Mouse (Mus musculus) stomach, embryonic 14.5 days (tissue): ENCODE data around the gene H2-M10.5. TPM values are rescaled to one million over a fixed set of nuclear protein-coding genes. Genes with fewer than 3 reads are reported as not detected.
"Not testable (repeated sequence)": the region's sequence is repeated elsewhere in the genome, so short reads cannot be mapped to it uniquely, and the experiment has no call there.

Experiments used
- ATAC-seq: fragments of 200-750 bp; cut with Nextera tagmentation; 2 replicates; pipeline ENCODE4 v1.8.0; 2017; ENCODE audit warnings: low read depth, moderate TSS enrichment; ENCODE audit not compliant: insufficient number of reproducible peaks, insufficient read depth, low FRiP score
- H3K27ac ChIP-seq: fragments of 300-500 bp; sonication (generic); 2 replicates; pipeline ENCODE4 v1.5.1; 2014; ENCODE audit warnings: mild to moderate bottlenecking, low read length, moderate library complexity, mixed read lengths
- H3K27me3 ChIP-seq: fragments of 300-500 bp; sonication (generic); 2 replicates; pipeline ENCODE4 v1.6.1; 2014; ENCODE audit warnings: low read length, control low read depth, mixed read lengths; ENCODE audit not compliant: control insufficient read depth, insufficient read depth
- H3K36me3 ChIP-seq: fragments of 300-500 bp; sonication (generic); 2 replicates; pipeline ENCODE4 v1.6.1; 2014; ENCODE audit warnings: mild to moderate bottlenecking, control low read depth, low read length, moderate library complexity, mixed read lengths; ENCODE audit not compliant: control insufficient read depth, insufficient read depth
- H3K4me1 ChIP-seq: fragments of 300-500 bp; sonication (generic); 2 replicates; pipeline ENCODE4 v1.6.1; 2014; ENCODE audit warnings: low read length, control low read depth, mixed read lengths; ENCODE audit not compliant: control insufficient read depth, insufficient read depth
- H3K4me2 ChIP-seq: fragments of 300-500 bp; sonication (generic); replicated peaks from 2 replicates; pipeline ENCODE4 v1.6.1; 2014; ENCODE audit warnings: low read depth, low read length, control low read depth
- H3K4me3 ChIP-seq: fragments of 300-500 bp; sonication (generic); 2 replicates; pipeline ENCODE4 v1.5.1; 2014; ENCODE audit warnings: low read depth, low read length, control low read depth
- H3K9ac ChIP-seq: fragments of 300-500 bp; sonication (generic); replicated peaks from 2 replicates; pipeline ENCODE4 v1.6.1; 2014; ENCODE audit warnings: low read depth, mild to moderate bottlenecking, control low read depth, low read length, moderate library complexity, mixed read lengths
- H3K9me3 ChIP-seq: fragments of 300-500 bp; sonication (generic); 2 replicates; pipeline ENCODE4 v1.6.1; 2016; ENCODE audit warnings: low read depth, low read length, control low read depth; ENCODE audit not compliant: control insufficient read depth
- WGBS: fragments of 180-500 bp; shearing (Covaris S2); extraction: QIAGEN DNeasy Blood & Tissue Kit; methylation state at CpG from one replicate; pipeline ENCODE4 v1.1.7; 2014; 5-methylcytosine and 5-hydroxymethylcytosine counted together
- polyA plus RNA-seq: library from polyadenylated mRNA; unstranded; fragments of >200 nt; fragmentation: Nextera tagmentation; extraction: Ambion mirVana; gene quantifications from 2 replicates; pipeline ENCODE4 v1.2.1, GENCODE M21; 2014

Gene H2-M10.5
- not detected in 2 replicates for polyA plus RNA-seq

DNA sequence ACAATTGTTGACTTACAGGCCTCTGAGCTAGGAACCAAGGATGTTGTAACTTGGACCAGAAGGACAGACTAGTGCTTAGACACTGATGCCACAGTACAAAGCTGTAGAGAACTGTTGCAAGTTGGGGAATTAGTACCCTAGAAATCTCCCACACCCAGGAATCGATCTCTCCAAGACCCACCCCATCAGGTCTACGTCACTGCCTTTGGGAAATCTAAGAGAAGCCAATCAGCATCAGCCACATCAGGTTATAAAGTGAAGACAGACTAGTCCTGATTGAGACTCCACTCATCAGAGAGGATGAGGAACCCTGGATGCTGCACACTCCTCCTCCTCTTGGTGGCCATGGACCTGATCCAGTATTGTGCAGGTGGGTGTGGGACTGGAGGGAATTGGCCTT lies at the start of gene H2-M10.5:
TSS of gene H2-M10.5 (plus strand) at position 301 of the 400 bp plus-strand sequence.
- not testable (repeated sequence) for H3K4me2 ChIP-seq, H3K4me1 ChIP-seq, H3K9ac ChIP-seq, H3K27ac ChIP-seq, ATAC-seq, H3K9me3 ChIP-seq, H3K27me3 ChIP-seq, H3K36me3 ChIP-seq, H3K4me3 ChIP-seq
- 88% methylated on average over 2 of the region's 2 CpGs for WGBS

DNA sequence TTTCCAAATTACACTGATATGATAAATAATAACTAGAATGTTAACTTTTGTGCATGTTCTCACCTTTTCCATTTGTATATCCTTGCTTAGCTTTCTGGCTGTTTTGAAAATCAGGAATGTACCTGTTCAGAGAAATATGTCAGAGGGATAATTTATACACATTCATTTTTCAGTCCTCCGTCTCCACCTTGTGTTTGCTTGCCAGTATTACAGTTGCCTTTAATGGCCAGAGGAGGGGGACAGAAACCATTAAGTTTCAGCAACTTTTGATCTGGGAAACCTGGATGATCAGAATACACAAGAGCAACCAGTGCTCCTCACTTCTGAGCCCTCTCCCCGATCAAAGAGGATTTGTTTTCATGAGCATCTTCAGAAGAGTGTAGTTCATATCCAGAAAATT lies 46.7 kb upstream of the H2-M10.5 start:
- Histone ChIP-seq H3K4me2 (no peak overlapping the region), H3K9ac (no peak overlapping the region), H3K27ac (no peak overlapping the region), H3K4me3 (no peak overlapping the region), H3K9me3 (no peaks in the 10 kb centered on the region), H3K4me1 (no peaks in the 10 kb centered on the region), H3K27me3 (no peaks in the 10 kb centered on the region), H3K36me3 (no peaks in the 10 kb centered on the region)
- WGBS, result 22% methylated on average over 2 of the region's 2 CpGs
- ATAC-seq, result no peak

DNA sequence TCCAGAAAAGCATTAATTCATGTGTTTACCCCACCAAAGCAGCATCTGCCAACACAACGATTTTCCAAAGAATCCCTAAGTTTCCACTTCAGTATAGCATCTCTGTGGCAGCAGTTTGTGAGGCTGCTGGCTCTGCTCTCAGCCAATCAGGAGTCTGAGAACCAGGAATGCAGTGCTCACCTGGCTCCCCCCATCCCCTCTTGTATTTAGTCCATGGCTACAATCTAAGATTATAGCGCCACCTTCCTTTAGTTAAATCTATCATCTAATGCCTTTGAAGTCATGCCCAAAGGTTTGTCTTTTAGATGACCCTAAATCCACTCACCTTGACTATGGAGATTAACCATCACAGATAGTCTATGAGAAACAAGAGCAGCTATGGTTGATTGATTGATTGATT lies 8.9 kb upstream of the H2-M10.5 start:
- no peaks in the 10 kb centered on the region for H3K36me3 ChIP-seq
- no peak overlapping the region for H3K9ac ChIP-seq
- no peaks in the 10 kb centered on the region for H3K27me3 ChIP-seq
- 51% methylated on average over 2 of the region's 2 CpGs for WGBS
- H3K9me3 ChIP-seq, result no peaks in the 10 kb centered on the region
- H3K4me3 ChIP-seq, result no peak overlapping the region
- no peak overlapping the region for H3K4me2 ChIP-seq
- H3K27ac ChIP-seq, result no peak overlapping the region
- no peaks in the 10 kb centered on the region for H3K4me1 ChIP-seq
- ATAC-seq, result no peak

DNA sequence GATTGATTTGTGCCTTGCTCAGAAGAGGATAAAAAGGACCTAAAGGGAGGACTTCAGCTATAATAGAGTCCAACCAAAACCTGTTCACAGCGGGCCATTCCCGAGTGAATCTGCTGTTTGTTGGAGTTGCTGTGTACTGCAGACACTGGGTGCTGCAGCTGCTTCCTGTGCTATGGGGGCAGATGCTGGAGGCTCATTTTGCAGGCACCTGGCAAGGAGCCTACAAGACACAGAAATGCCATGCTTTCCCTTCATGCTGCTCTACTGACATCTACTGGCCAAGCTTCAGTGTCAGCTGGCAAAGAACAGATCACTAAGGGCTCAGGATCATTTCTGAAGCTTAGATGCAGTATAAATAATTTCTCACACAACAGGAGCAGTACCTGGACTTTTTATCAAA lies 8.5 kb upstream of the H2-M10.5 start:
- not testable (repeated sequence) for H3K9me3 ChIP-seq, H3K9ac ChIP-seq, H3K36me3 ChIP-seq, H3K27me3 ChIP-seq, H3K4me3 ChIP-seq, H3K27ac ChIP-seq, ATAC-seq, H3K4me2 ChIP-seq, H3K4me1 ChIP-seq
- WGBS, result 21% methylated on average over 2 of the region's 2 CpGs

DNA sequence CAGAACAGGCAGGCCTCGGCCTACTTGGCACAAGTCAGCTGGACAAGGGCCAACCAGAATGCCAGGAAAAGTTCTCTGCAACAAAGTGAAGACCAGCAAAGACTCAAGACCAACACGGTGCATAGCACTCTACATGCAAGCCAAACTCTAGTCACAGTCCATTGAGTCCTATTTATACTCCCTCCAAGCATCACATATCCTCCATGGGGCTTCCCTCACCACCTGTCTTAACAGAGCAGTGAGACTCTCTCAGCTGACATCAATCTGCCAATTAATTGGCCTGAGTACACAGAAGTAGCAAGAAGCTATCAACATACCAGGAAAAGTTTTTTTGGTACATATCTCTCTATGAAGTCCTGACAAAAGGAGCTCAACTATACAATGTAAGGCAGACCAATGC lies 7.3 kb upstream of the H2-M10.5 start:
- H3K9ac ChIP-seq, H3K9me3 ChIP-seq, H3K4me1 ChIP-seq, H3K27ac ChIP-seq, H3K4me3 ChIP-seq, H3K27me3 ChIP-seq, H3K4me2 ChIP-seq, H3K36me3 ChIP-seq, ATAC-seq: not testable (repeated sequence)
- WGBS, result 67% methylated on average over 2 of the region's 2 CpGs

DNA sequence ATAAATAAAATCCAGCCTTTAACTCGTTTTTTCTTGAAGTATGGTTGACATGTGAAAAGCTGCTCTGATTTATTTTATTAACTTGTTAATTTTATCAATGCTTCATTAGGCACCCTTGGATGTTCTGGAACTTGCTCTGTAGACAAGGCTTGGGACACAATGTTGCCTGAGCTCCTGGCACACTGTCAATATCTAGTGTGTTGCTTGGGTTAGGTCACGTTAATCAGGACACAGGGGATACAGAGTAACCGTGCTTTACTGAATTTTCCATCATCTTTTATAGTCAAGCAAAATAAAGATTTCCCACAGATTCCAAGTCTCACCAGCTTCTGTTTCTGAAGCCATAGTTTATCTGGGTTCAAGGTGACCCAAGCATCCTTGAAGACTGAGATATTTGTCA lies 8.8 kb downstream of the H2-M10.5 start:
- no peak for ATAC-seq

DNA sequence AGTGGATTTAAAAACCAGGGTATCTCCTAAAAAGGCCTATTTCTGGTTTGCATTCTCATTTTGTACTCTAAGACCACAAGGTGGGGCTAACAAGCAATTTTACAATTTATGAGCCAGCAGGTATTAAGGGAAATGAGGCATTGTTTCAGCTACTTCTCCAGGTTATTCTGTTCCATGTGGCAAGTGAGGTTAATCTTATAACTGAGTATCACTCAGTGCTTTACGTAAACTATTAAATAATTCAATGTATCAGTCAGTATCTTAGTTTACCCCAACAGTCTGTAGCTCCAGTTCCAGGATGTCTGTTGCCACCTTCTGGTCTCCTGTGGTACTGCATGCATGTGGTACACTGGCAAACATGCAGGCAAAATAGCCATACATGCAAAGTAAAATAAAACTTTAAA lies 13.8 kb downstream of the H2-M10.5 start:
- not testable (repeated sequence) for H3K4me1 ChIP-seq, H3K36me3 ChIP-seq, H3K27ac ChIP-seq, H3K9ac ChIP-seq, H3K4me3 ChIP-seq, H3K27me3 ChIP-seq, H3K9me3 ChIP-seq, ATAC-seq, H3K4me2 ChIP-seq
- WGBS, result 41% methylated on average over 1 of the region's 1 CpGs

More for the DNA sequence above, 8.8 kb downstream of the H2-M10.5 start:
- Histone ChIP-seq H3K27me3 (no peaks in the 10 kb centered on the region), H3K4me1 (no peaks in the 10 kb centered on the region), H3K4me2 (no peak overlapping the region), H3K9me3 (no peaks in the 10 kb centered on the region), H3K27ac (no peak overlapping the region), H3K9ac (no peak overlapping the region), H3K36me3 (no peaks in the 10 kb centered on the region), H3K4me3 (no peak overlapping the region)
- 62% methylated on average over 3 of the region's 3 CpGs for WGBS

DNA sequence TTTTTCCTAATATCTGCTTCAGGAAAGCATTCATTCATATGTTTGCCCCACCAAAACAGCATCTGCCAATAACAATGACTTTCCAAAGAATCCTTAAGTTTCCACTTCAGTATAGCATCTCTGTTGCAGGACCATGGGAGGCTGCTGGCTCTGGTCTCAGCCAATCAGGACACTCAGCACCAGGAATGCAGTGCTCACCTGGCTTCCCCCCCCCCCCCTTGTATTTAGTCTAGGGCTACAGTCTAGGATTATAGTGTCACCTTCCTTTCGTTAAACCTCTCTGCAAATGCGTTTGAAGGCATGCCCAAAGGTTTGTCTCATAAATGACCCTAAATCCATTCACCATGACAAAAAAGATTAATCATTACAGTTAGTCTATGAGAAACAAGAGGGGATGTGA lies 15.6 kb downstream of the H2-M10.5 start:
- no peak overlapping the region for H3K27ac ChIP-seq
- no peak for ATAC-seq
- H3K36me3 ChIP-seq, result no peaks in the 10 kb centered on the region
- WGBS, result 45% methylated on average over 2 of the region's 2 CpGs
- no peak overlapping the region for H3K9ac ChIP-seq
- H3K27me3 ChIP-seq, result no peaks in the 10 kb centered on the region
- H3K4me1 ChIP-seq, result no peaks in the 10 kb centered on the region
- no peaks in the 10 kb centered on the region for H3K9me3 ChIP-seq
- no peak overlapping the region for H3K4me3 ChIP-seq
- no peak overlapping the region for H3K4me2 ChIP-seq

DNA sequence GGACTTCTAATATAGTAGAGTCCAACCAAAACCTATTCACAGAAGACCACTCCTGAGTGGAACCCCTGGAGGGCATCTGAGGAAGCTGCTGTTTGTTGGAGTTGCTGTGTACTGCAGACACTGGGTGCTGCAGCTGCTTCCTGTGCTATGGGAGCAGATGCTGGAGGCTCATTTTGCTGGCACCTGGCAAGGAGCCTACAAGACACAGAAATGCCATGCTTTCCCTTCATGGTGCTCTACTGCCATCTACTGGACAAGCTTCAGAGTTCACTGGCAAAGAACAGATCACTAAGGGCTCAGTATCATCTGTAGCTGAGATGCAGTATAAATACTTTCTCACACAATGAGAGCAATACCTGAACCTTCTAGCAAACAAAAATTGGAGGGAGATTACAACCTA lies 16.1 kb downstream of the H2-M10.5 start:
- not testable (repeated sequence) for H3K4me2 ChIP-seq, H3K9me3 ChIP-seq, H3K27me3 ChIP-seq, H3K36me3 ChIP-seq, H3K4me1 ChIP-seq, H3K9ac ChIP-seq, H3K4me3 ChIP-seq, H3K27ac ChIP-seq
- ATAC-seq, result 0 out of 2 replicates have a peak, but pooled peaks have one; percentile 18
